Mouse (Mus musculus): ENCODE measurements around the gene D930007J09Rik. TPM values are rescaled to one million over a fixed set of nuclear protein-coding genes. Genes with fewer than 3 reads are reported as not detected.
A peak's percentile ranks its signal among the peaks of the same experiment; 100 is the strongest.

Gene D930007J09Rik
- polyA plus RNA-seq, 1 experiment, result not detected

DNA sequence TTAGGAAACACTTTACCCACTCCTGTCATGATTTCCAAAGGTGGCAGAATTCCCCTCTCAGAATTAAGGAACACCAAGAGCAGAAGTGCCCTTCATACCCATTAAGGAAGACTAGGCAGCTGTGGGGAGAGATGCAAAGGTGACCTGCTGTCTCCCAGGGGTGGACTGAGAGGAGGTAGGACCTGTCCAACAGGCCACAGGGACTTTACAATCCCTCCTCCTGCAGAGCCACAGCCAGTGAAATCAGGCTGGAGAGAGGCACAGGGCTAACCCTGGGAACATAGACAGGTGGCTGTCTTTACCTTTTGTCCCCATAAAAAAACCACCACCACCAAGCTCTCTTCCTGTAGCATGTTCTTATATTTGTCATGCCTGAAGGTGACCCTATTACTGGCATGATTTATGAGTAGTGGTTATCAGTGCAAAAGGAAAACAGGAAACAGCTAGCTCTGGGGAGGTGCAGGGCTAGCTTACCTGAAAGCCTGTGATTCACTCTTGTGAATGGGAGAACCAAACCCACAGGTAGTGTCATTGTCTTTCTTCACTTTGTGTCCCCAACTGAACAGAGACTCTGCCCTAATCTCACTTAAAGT, 47.0 kb upstream of the D930007J09Rik start:
- H3ac ChIP-seq (ENCODE audit: control insufficient read depth, insufficient read length), result no peak overlapping the region
- H3K27me3 ChIP-seq (ENCODE audit: control insufficient read depth, insufficient read depth, insufficient read length), result no peaks in the 10 kb centered on the region
- peak overlapping the region; percentile 73 for H3K4me2 ChIP-seq (ENCODE audit: low read depth)
- TF ChIP-seq USF1 (IDR thresholded peaks at IDR 0.05; ENCODE audit: low read depth) (no peak), POLR2AphosphoS2 (IDR thresholded peaks at IDR 0.05; ENCODE audit: insufficient read length, low read depth) (no peak), SRF (IDR thresholded peaks at IDR 0.05; ENCODE audit: control insufficient read depth, insufficient read length, low read depth) (no peak), TCF3 (IDR thresholded peaks at IDR 0.05; ENCODE audit: insufficient read length, low read depth) (no peak), MAX (IDR thresholded peaks at IDR 0.05; ENCODE audit: low read depth) (no peak), E2F4 (IDR thresholded peaks at IDR 0.05; ENCODE audit: insufficient read depth) (no peak), MYOD1 (IDR thresholded peaks at IDR 0.05; ENCODE audit: control insufficient read depth in 1 of 3, insufficient read length in 2 of 3, low read depth in 2 of 3) (no peak), REST (IDR thresholded peaks at IDR 0.05; ENCODE audit: insufficient read depth, insufficient read length) (no peak), MYOG (IDR thresholded peaks at IDR 0.05; ENCODE audit: control insufficient read depth in 1 of 3, insufficient read depth in 1 of 3, insufficient read length in 2 of 3, low read depth in 2 of 3) (no peak), CEBPB (IDR thresholded peaks at IDR 0.05; ENCODE audit: insufficient read depth, poor library complexity, severe bottlenecking) (no peak), POLR2A (IDR thresholded peaks at IDR 0.05; ENCODE audit: insufficient read length, low read depth) (no peak), TCF12 (IDR thresholded peaks at IDR 0.05; ENCODE audit: insufficient read depth, poor library complexity, severe bottlenecking) (no peak)
- H3K36me3 ChIP-seq (ENCODE audit: control insufficient read depth, insufficient read depth), result no peaks in the 10 kb centered on the region
- no peak overlapping the region for H3K4me3 ChIP-seq
- H3K79me2 ChIP-seq (ENCODE audit: control insufficient read depth, insufficient read depth), result no peaks in the 10 kb centered on the region

DNA sequence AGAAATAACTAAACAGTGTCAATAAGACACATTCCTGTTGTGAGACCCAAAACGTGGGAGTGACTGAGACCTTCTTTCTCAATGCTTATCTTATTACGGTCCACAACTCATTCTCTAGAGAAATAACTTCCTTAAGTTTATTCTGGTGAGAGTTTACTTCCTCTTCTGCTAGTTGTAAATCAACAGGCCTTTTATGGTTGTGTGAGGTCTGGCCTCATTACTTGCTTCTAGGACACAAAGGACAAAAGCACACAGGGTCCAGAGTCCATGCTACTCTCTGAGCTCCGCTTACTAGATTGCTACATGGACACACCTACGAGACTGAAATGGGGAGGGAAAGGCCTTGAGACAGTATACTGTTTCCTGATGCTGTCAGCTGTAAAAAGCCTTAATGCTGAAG, 46.4 kb upstream of the D930007J09Rik start:
- H3K4me3 ChIP-seq, result no peak overlapping the region
- no peaks in the 10 kb centered on the region for H3K36me3 ChIP-seq (ENCODE audit: control insufficient read depth, insufficient read depth)
- peak overlapping the region; percentile 73 for H3K4me2 ChIP-seq (ENCODE audit: low read depth)
- H3ac ChIP-seq (ENCODE audit: control insufficient read depth, insufficient read length), result no peak overlapping the region
- H3K27me3 ChIP-seq (ENCODE audit: control insufficient read depth, insufficient read depth, insufficient read length), result no peaks in the 10 kb centered on the region
- no peak for TF ChIP-seq POLR2AphosphoS2 (IDR thresholded peaks at IDR 0.05; ENCODE audit: insufficient read length, low read depth)
- TF ChIP-seq TCF3 (IDR thresholded peaks at IDR 0.05; ENCODE audit: insufficient read length, low read depth), result no peak
- TF ChIP-seq CEBPB (IDR thresholded peaks at IDR 0.05; ENCODE audit: insufficient read depth, poor library complexity, severe bottlenecking), result no peak
- TF ChIP-seq POLR2A (IDR thresholded peaks at IDR 0.05; ENCODE audit: insufficient read length, low read depth), result no peak
- no peak for TF ChIP-seq USF1 (IDR thresholded peaks at IDR 0.05; ENCODE audit: low read depth)
- TF ChIP-seq E2F4 (IDR thresholded peaks at IDR 0.05; ENCODE audit: insufficient read depth), result no peak
- H3K79me2 ChIP-seq (ENCODE audit: control insufficient read depth, insufficient read depth), result no peaks in the 10 kb centered on the region

DNA sequence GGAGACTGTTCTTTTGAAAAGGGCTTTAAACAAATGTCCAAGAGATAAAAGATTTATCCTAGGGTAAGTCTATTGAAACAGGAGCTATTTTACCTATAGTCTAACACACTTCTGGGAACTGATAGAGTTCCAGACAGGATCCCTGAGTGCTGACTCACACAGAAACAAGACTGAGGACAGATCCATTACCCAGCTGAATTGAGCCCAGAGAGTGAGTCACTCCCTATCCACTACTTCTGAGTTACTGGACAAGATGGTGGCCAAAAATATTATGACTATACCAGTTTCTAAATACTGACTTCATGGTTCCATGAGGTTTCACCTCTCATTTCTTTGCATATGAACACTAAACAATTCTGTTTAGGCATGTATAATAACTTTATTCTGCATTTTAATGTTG, 43.6 kb upstream of the D930007J09Rik start:
- Histone ChIP-seq H3K4me3 (no peak overlapping the region), H3ac (ENCODE audit: control insufficient read depth, insufficient read length) (no peak overlapping the region), H3K36me3 (ENCODE audit: control insufficient read depth, insufficient read depth) (peaks cover 5% of the 10 kb centered on the region), H3K79me2 (ENCODE audit: control insufficient read depth, insufficient read depth) (no peaks in the 10 kb centered on the region), H3K27me3 (ENCODE audit: control insufficient read depth, insufficient read depth, insufficient read length) (no peaks in the 10 kb centered on the region), H3K4me2 (ENCODE audit: low read depth) (peak overlapping the region; percentile 3)
- no peak for TF ChIP-seq SRF (IDR thresholded peaks at IDR 0.05; ENCODE audit: control insufficient read depth, insufficient read length, low read depth)
- TF ChIP-seq USF1 (IDR thresholded peaks at IDR 0.05; ENCODE audit: low read depth), result no peak
- TF ChIP-seq CEBPB (IDR thresholded peaks at IDR 0.05; ENCODE audit: insufficient read depth, poor library complexity, severe bottlenecking), result no peak
- no peak for TF ChIP-seq POLR2AphosphoS2 (IDR thresholded peaks at IDR 0.05; ENCODE audit: insufficient read length, low read depth)
- TF ChIP-seq TCF12 (IDR thresholded peaks at IDR 0.05; ENCODE audit: insufficient read depth, poor library complexity, severe bottlenecking), result no peak
- no peak for TF ChIP-seq REST (IDR thresholded peaks at IDR 0.05; ENCODE audit: insufficient read depth, insufficient read length)
- no peak for TF ChIP-seq E2F4 (IDR thresholded peaks at IDR 0.05; ENCODE audit: insufficient read depth)
- TF ChIP-seq POLR2A (IDR thresholded peaks at IDR 0.05; ENCODE audit: insufficient read length, low read depth), result no peak
- TF ChIP-seq TCF3 (IDR thresholded peaks at IDR 0.05; ENCODE audit: insufficient read length, low read depth), result no peak
- no peak for TF ChIP-seq MYOG (IDR thresholded peaks at IDR 0.05; ENCODE audit: control insufficient read depth in 1 of 3, insufficient read depth in 1 of 3, insufficient read length in 2 of 3, low read depth in 2 of 3)
- TF ChIP-seq MAX (IDR thresholded peaks at IDR 0.05; ENCODE audit: low read depth), result no peak
- TF ChIP-seq MYOD1 (IDR thresholded peaks at IDR 0.05; ENCODE audit: control insufficient read depth in 1 of 3, insufficient read length in 2 of 3, low read depth in 2 of 3), result no peak

DNA sequence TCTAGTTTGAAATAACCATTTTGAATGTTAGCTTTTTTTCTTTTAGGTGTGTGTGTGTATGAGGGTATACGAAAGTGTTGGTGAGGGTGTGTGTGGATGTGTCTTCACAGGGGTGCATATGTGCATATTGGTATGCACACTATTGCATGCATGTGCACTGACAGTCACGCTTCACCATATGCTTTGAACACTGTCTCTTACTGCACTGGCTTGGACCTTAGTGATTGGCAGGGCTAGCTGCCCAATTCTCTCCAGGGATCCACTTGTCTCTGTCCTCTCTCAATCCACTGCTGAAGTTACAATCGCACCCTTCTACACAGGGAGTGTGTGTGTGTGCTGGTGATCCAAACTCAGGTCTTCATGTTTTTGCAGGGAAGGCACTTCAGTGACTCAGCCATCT, 38.7 kb upstream of the D930007J09Rik start:
- Histone ChIP-seq H3K4me2 (ENCODE audit: low read depth) (no peak overlapping the region), H3K27me3 (ENCODE audit: control insufficient read depth, insufficient read depth, insufficient read length) (no peaks in the 10 kb centered on the region), H3K36me3 (ENCODE audit: control insufficient read depth, insufficient read depth) (peaks cover 5% of the 10 kb centered on the region), H3K4me3 (no peak overlapping the region), H3K79me2 (ENCODE audit: control insufficient read depth, insufficient read depth) (no peaks in the 10 kb centered on the region), H3ac (ENCODE audit: control insufficient read depth, insufficient read length) (no peak overlapping the region)
- no peak for TF ChIP-seq POLR2A (IDR thresholded peaks at IDR 0.05; ENCODE audit: insufficient read length, low read depth)
- peak; percentile 63 for TF ChIP-seq POLR2AphosphoS2 (IDR thresholded peaks at IDR 0.05; ENCODE audit: insufficient read length, low read depth)

DNA sequence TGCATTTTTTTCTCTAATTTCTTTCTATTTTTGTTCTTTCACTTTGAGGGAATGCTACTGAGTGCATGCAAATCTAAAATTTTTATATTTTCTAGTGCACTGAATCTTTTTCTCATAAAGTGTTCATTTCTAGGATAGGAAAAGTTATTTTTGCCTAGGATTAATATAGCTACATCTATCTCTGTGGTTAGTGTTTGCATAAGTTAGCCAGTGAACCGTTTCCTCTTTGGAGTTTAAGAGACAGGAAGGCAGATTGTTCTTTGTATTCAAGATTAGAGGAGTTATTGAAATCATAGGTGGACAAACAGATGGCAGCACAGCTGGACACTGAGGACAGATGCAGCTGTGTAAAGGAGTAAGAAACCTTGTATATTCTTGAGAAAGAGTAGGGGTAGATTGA, 36.7 kb upstream of the D930007J09Rik start:
- H3ac ChIP-seq (ENCODE audit: control insufficient read depth, insufficient read length), result no peak overlapping the region
- H3K79me2 ChIP-seq (ENCODE audit: control insufficient read depth, insufficient read depth), result no peaks in the 10 kb centered on the region
- no peak for TF ChIP-seq CEBPB (IDR thresholded peaks at IDR 0.05; ENCODE audit: insufficient read depth, poor library complexity, severe bottlenecking)
- TF ChIP-seq SRF (IDR thresholded peaks at IDR 0.05; ENCODE audit: control insufficient read depth, insufficient read length, low read depth), result no peak
- TF ChIP-seq E2F4 (IDR thresholded peaks at IDR 0.05; ENCODE audit: insufficient read depth), result no peak
- no peak for TF ChIP-seq MYOD1 (IDR thresholded peaks at IDR 0.05; ENCODE audit: control insufficient read depth in 1 of 3, insufficient read length in 2 of 3, low read depth in 2 of 3)
- TF ChIP-seq POLR2A (IDR thresholded peaks at IDR 0.05; ENCODE audit: insufficient read length, low read depth), result no peak
- no peak for TF ChIP-seq TCF3 (IDR thresholded peaks at IDR 0.05; ENCODE audit: insufficient read length, low read depth)
- H3K27me3 ChIP-seq (ENCODE audit: control insufficient read depth, insufficient read depth, insufficient read length), result no peaks in the 10 kb centered on the region
- H3K4me3 ChIP-seq, result no peak overlapping the region
- H3K36me3 ChIP-seq (ENCODE audit: control insufficient read depth, insufficient read depth), result peaks cover 5% of the 10 kb centered on the region
- no peak overlapping the region for H3K4me2 ChIP-seq (ENCODE audit: low read depth)

Measured in myocyte (in vitro differentiated cells).